Mouse (Mus musculus) kidney, adult 2 months (tissue): ENCODE results near the gene Klc2. TPM values are rescaled to one million over a fixed set of nuclear protein-coding genes. Genes with fewer than 3 reads are reported as not detected.

ENCODE experiments used
- DNase-seq: peaks from one replicate; pipeline ENCODE4 v3.0.0; 2021
- H3K27ac ChIP-seq: fragments of 200-500 bp; 2 replicates; pipeline ENCODE4 v1.5.1; 2012; ENCODE audit warnings: low read depth, low read length, control low read depth, inconsistent platforms; ENCODE audit not compliant: insufficient read depth
- H3K27me3 ChIP-seq: fragments of 200-500 bp; replicated peaks from 2 replicates; pipeline ENCODE4 v1.6.1; 2012; ENCODE audit warnings: mild to moderate bottlenecking, moderate library complexity, low read length, inconsistent platforms; ENCODE audit not compliant: control insufficient read depth, insufficient read depth
- H3K36me3 ChIP-seq: fragments of 200-500 bp; 2 replicates; pipeline ENCODE4 v1.6.1; 2012; ENCODE audit warnings: mild to moderate bottlenecking, moderate library complexity, low read length, inconsistent platforms; ENCODE audit not compliant: control insufficient read depth, insufficient read depth
- H3K4me1 ChIP-seq: fragments of 200-500 bp; 2 replicates; pipeline ENCODE4 v1.6.1; 2011; ENCODE audit warnings: low read length; ENCODE audit not compliant: control insufficient read depth, insufficient read depth
- H3K4me3 ChIP-seq: fragments of 200-500 bp; 2 replicates; pipeline ENCODE4 v1.5.1; 2011; ENCODE audit warnings: mild to moderate bottlenecking, low read depth, low read length, control low read depth; ENCODE audit not compliant: insufficient read depth
- CTCF ChIP-seq: fragments of 200-500 bp; conservative IDR thresholded peaks from 2 replicates; pipeline ENCODE4 v1.5.1; 2011; ENCODE audit warnings: low read depth, mild to moderate bottlenecking, control low read depth, low read length, moderate library complexity, mixed read lengths; ENCODE audit not compliant: insufficient read depth, insufficient read length
- POLR2A ChIP-seq: fragments of 200-500 bp; IDR thresholded peaks from one replicate; pipeline ENCODE4 v1.6.1; 2011; ENCODE audit warnings: low read depth, low read length, control low read depth
- WGBS: fragments of 180-500 bp; shearing (Covaris S2); methylation state at CpG from one replicate; pipeline ENCODE4 v1.1.7; 2018; 5-methylcytosine and 5-hydroxymethylcytosine counted together
- polyA plus RNA-seq: library from polyadenylated mRNA; depleted of rRNA; stranded (reverse); fragments of >200 nt; gene quantifications from 2 replicates; pipeline ENCODE4 v1.2.3, GENCODE M21; 2012

Gene Klc2
- polyA plus RNA-seq, 1 experiment: 38.8 TPM

GRCm38 (mm10) chr19:5083961-5084833 lies 34.2 kb downstream of the Klc2 start:
- 67% methylated on average over 3 of the region's 3 CpGs for WGBS

GRCm38 (mm10) chr19:5082596-5082995 lies 35.8 kb downstream of the Klc2 start:
- no peak overlapping the region for H3K27ac ChIP-seq
- peaks cover 7% of the 10 kb centered on the region; the same call in 1 of the 2 replicates for H3K4me1 ChIP-seq
- H3K36me3 ChIP-seq: no peaks in the 10 kb centered on the region
- H3K27me3 ChIP-seq: no peaks in the 10 kb centered on the region
- H3K4me3 ChIP-seq: no peak overlapping the region
- 67% methylated on average over 24 of the region's 24 CpGs for WGBS
- no peak for TF ChIP-seq POLR2A
- DNase-seq: no peak

More at GRCm38 (mm10) chr19:5083961-5084833, 34.2 kb downstream of the Klc2 start:
- Histone ChIP-seq H3K4me3 (no peak overlapping the region), H3K27me3 (no peaks in the 10 kb centered on the region), H3K36me3 (no peaks in the 10 kb centered on the region), H3K27ac (no peak overlapping the region), H3K4me1 (peaks cover 11% of the 10 kb centered on the region)
- no peak for TF ChIP-seq CTCF
- no peak for TF ChIP-seq POLR2A
- no peak for DNase-seq

GRCm38 (mm10) chr19:5082005-5082404 lies 36.4 kb downstream of the Klc2 start:
- TF ChIP-seq POLR2A (no peak), CTCF (no peak)
- 54% methylated on average over 18 of the region's 18 CpGs for WGBS
- Histone ChIP-seq H3K36me3 (no peaks in the 10 kb centered on the region), H3K27me3 (no peaks in the 10 kb centered on the region), H3K27ac (no peak overlapping the region), H3K4me3 (no peak overlapping the region), H3K4me1 (0 out of 2 replicates have a peak, but pooled peaks cover 3% of the 10 kb centered on the region)
- no peak for DNase-seq

GRCm38 (mm10) chr19:5079279-5079678 lies 39.1 kb downstream of the Klc2 start:
- Histone ChIP-seq H3K4me1 (no peaks in the 10 kb centered on the region), H3K27ac (no peak overlapping the region), H3K36me3 (no peaks in the 10 kb centered on the region), H3K27me3 (no peaks in the 10 kb centered on the region), H3K4me3 (no peak overlapping the region)
- no peak for DNase-seq
- WGBS: 98% methylated on average over 1 of the region's 1 CpGs
- TF ChIP-seq POLR2A: no peak
- no peak for TF ChIP-seq CTCF

- Histone ChIP-seq H3K4me3 (no peak overlapping the region), H3K4me1 (no peaks in the 10 kb centered on the region), H3K27ac (no peak overlapping the region), H3K36me3 (no peaks in the 10 kb centered on the region), H3K27me3 (no peaks in the 10 kb centered on the region)
- 38% methylated on average over 5 of the region's 5 CpGs for WGBS
- no peak for DNase-seq
- TF ChIP-seq CTCF (no peak), POLR2A (no peak)
These were observed 44.8 kb downstream of the Klc2 start for GRCm38 (mm10) chr19:5073518-5073917.

- H3K4me3 ChIP-seq: peak overlapping the region; percentile 54
- no peaks in the 10 kb centered on the region for H3K27me3 ChIP-seq
- peak; percentile 61 for DNase-seq
- no peak overlapping the region for H3K27ac ChIP-seq
- TF ChIP-seq POLR2A (no peak), CTCF (peak; percentile 68)
- H3K36me3 ChIP-seq: no peaks in the 10 kb centered on the region
- 1% methylated on average over 15 of the region's 15 CpGs for WGBS
- H3K4me1 ChIP-seq: no peaks in the 10 kb centered on the region
These were observed 45.3 kb downstream of the Klc2 start for GRCm38 (mm10) chr19:5073028-5073427.

GRCm38 (mm10) chr19:5072389-5073019 lies 45.9 kb downstream of the Klc2 start:
- no peaks in the 10 kb centered on the region for H3K27me3 ChIP-seq
- H3K4me1 ChIP-seq: no peaks in the 10 kb centered on the region
- no peaks in the 10 kb centered on the region for H3K36me3 ChIP-seq
- TF ChIP-seq POLR2A (no peak), CTCF (no peak)
- 4% methylated on average over 20 of the region's 20 CpGs for WGBS
- peak overlapping the region; percentile 54 for H3K4me3 ChIP-seq
- H3K27ac ChIP-seq: peak overlapping the region; percentile 52; the same call in 1 of the 2 replicates
- peak; percentile 43 for DNase-seq
